Mouse (Mus musculus) megakaryocyte, embryonic 14.5 days (primary cell): Measurements from ENCODE around the gene Tbl3.

ENCODE experiments used
- FLI1 ChIP-seq: IDR thresholded peaks from 2 replicates; pipeline ENCODE4 v1.6.1; 2012; ENCODE audit warnings: low read length, inconsistent platforms, mixed read lengths
- GATA1 ChIP-seq: IDR thresholded peaks from 3 replicates; pipeline ENCODE4 v1.6.1; 2012; ENCODE audit warnings: mixed read lengths, low read length, inconsistent platforms, borderline replicate concordance

- TF ChIP-seq GATA1 (no peak), FLI1 (no peak)
These were observed 36.4 kb upstream of the Tbl3 start for GRCm38 (mm10) chr17:24743896-24744295.
